Mouse (Mus musculus) heart, postnatal 36 days (tissue): ENCODE data around the gene Ntm. TPM values are rescaled to one million over a fixed set of nuclear protein-coding genes. Genes with fewer than 3 reads are reported as not detected.

Source experiments
- DNase-seq, 2 experiments: peaks; one replicate each; pipeline ENCODE4 v3.0.0; 2021 to 2022
- intact Hi-C: fragments of 180-260 bp; cut with DNase I; formaldehyde crosslinking; loops from one replicate; pipeline ENCODE4 v1.15.1; 2025
- total RNA-seq, 2 experiments: library from RNA; stranded (reverse); gene quantifications; 2 replicates each; pipeline ENCODE4 v1.2.3; 2021

Ntm gene
- total RNA-seq, result 1 to 10 TPM; 2.0 to 2.6 TPM

- intact Hi-C loops, result no loop called here
- DNase-seq, result peak; percentile 7 to 8
Observed at GRCm38 (mm10) chr9:29962978-29963377, at the start of gene Ntm. TSS of gene Ntm (minus strand) at chr9:29963141.

- DNase-seq, result no peak
- intact Hi-C loops, result no loop called here
Observed at GRCm38 (mm10) chr9:30005701-30006100, 42.8 kb upstream of the Ntm start.

- intact Hi-C loops, result loop anchor here (1.0 to 2.0 kb wide), 2 partner anchors 135 to 261 kb away; no protein-coding TSS in a partner anchor
- peak; percentile 55 to 73 for DNase-seq
Observed at GRCm38 (mm10) chr9:30003612-30004011, 40.7 kb upstream of the Ntm start.

- no peak for DNase-seq
- intact Hi-C loops, result no loop called here
Observed at GRCm38 (mm10) chr9:29981177-29981915, 18.4 kb upstream of the Ntm start.

GRCm38 (mm10) chr9:29961954-29962867, 730 bp downstream of the Ntm start:
- intact Hi-C loops, result no loop called here
- DNase-seq, result no peak

- intact Hi-C loops, result no loop called here
- DNase-seq, result no peak
Observed at GRCm38 (mm10) chr9:29961512-29961911, 1.4 kb downstream of the Ntm start.

- no peak for DNase-seq
- intact Hi-C loops, result no loop called here
Observed at GRCm38 (mm10) chr9:29960741-29961140, 2.2 kb downstream of the Ntm start.

- no peak for DNase-seq
- intact Hi-C loops, result no loop called here
Observed at GRCm38 (mm10) chr9:29960236-29960635, 2.7 kb downstream of the Ntm start.

- intact Hi-C loops, result no loop called here
- DNase-seq, result no peak
Observed at GRCm38 (mm10) chr9:29956936-29957335, 6.0 kb downstream of the Ntm start.

- intact Hi-C loops, result no loop called here
- DNase-seq, result no peak
Observed at GRCm38 (mm10) chr9:29954031-29954430, 8.9 kb downstream of the Ntm start.

GRCm38 (mm10) chr9:29949041-29949440, 13.9 kb downstream of the Ntm start:
- no peak for DNase-seq
- intact Hi-C loops, result no loop called here

- no peak for DNase-seq
Observed at GRCm38 (mm10) chr9:29943209-29944070, 19.5 kb downstream of the Ntm start.

GRCm38 (mm10) chr9:29942183-29942952, 20.6 kb downstream of the Ntm start:
- DNase-seq, result no peak
- intact Hi-C loops, result no loop called here

More at GRCm38 (mm10) chr9:29943209-29944070, 19.5 kb downstream of the Ntm start:
- intact Hi-C loops, result no loop called here

- intact Hi-C loops, result no loop called here
- DNase-seq, result no peak
Observed at GRCm38 (mm10) chr9:29939517-29940034, 23.4 kb downstream of the Ntm start.

- DNase-seq, result no peak
- intact Hi-C loops, result no loop called here
Observed at GRCm38 (mm10) chr9:29928796-29929195, 34.1 kb downstream of the Ntm start.

GRCm38 (mm10) chr9:29925382-29925781, 37.6 kb downstream of the Ntm start:
- no peak for DNase-seq
- intact Hi-C loops, result no loop called here

- no peak for DNase-seq
- intact Hi-C loops, result no loop called here
Observed at GRCm38 (mm10) chr9:29898406-29899054, 64.4 kb downstream of the Ntm start.

GRCm38 (mm10) chr9:29897448-29897847, 65.5 kb downstream of the Ntm start:
- intact Hi-C loops, result no loop called here
- DNase-seq, result no peak

GRCm38 (mm10) chr9:29892792-29893191, 70.1 kb downstream of the Ntm start:
- intact Hi-C loops, result no loop called here
- DNase-seq, result no peak
